Mouse (Mus musculus): Measurements from ENCODE around the gene Nexmif.

DNA sequence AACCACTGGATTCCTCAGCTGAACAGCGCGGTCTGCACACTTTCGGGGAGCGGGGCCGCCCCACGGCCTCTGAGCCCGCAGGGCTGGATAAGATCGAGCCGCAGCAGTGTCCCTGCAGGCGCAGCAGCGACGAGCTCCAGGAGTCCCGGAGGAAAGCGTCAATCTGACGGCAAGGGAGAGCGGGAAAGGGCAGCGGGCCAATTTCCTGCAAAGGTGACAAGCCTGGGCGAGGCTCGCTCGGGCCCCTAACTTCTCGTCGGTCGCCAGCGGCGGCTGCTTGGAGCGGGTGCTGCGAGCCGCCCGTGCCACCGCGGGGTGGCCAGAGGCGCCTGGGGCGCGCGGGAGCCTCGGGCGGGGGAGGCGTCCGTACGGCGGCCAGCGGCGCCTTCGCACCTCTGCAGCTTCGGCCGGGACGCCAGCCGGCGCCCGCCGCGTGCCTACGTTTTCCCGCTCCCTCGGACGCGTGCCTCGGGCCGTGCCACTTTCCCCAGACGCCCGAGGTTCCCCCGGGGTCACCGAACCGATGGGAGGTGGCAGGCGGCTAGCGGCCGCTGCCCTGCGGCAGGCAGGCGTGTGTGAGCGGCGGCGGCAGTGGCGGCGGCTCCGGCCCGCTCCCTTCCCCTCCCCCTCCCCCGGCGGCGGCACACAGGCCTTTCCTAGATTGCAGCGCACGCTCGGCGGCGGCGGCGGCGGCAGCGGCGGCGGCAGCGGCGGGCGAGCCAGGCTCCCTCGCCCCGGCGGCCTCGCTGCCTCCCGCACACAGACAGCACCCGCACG is 1.2 kb downstream of the Nexmif start:
- no peak for TF ChIP-seq CTCF (IDR thresholded peaks at IDR 0.05; ENCODE audit: control insufficient read depth, insufficient read depth, insufficient read length)
- TF ChIP-seq MYOG (IDR thresholded peaks at IDR 0.05; ENCODE audit: control insufficient read depth, extremely low read depth, insufficient read length) = no peak
- no peak for TF ChIP-seq CEBPB (IDR thresholded peaks at IDR 0.05; ENCODE audit: low read depth)

All from C2C12 (cell line).